Mouse (Mus musculus): ENCODE measurements at regions not wholly inside any gene's neighbourhood (a gene's known extent, or its start where the extent isn't known, plus 50 kb on each side); places are given as distances from the start of the nearest gene placed in this dataset.
"Not testable (repeated sequence)": the region's sequence is repeated elsewhere in the genome, so short reads cannot be mapped to it uniquely, and the experiment has no call there.

DNA sequence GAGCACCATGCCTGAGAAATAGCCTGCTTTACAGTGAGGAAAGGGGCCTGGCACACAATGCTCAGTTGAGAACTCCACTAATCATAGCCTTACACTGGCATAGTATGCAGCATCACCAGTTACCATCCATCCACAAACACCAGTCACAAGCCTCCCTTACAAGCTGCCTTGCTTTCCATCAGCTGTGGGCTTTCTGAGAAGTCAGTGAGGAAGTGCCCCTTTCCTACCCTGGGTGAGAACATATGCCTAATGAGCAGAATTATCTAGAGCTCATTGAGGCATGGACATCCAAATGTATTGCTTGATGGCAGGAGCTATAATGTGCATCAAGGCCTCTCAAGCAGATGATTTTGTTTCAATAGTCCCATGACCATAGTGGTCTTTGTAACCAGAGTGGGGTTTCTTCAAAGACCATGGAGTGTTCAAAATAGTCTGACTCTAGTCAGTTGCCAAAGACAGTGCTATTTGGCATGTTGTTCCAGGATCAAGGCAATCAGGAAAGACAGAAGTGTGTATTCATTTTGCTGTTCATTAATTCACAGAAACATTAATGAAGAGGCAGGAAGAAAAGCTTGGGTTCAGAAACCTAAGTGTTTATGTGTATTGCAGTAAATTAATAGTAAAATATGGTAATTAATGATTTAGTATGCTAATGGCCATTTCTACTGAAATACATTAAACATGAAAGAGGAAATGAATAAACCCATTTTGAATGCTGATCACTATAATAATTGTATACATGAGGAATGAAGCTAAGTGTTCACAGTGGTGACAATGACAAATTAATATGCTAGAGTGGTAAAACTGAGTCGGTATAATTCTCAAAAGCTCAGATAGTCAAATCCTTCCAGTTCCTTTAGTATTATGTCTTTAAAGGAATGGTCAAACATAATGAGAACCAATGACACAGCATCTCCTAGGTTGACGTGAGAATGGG, 184.2 kb upstream of the Ugt8a start:
- Histone ChIP-seq H3K4me1 (replicated peaks; ENCODE audit: control insufficient read depth, insufficient read depth, low read length) (no peaks in the 10 kb centered on the region), H3K9me3 (ENCODE audit: control insufficient read depth, low read length) (no peaks in the 10 kb centered on the region), H3K27ac (ENCODE audit: low read depth, low read length) (no peak overlapping the region), H3K4me3 (ENCODE audit: low read depth, low read length) (no peak overlapping the region), H3K9ac (ENCODE audit: low read depth, low read length) (no peak overlapping the region), H3K27me3 (ENCODE audit: control insufficient read depth, insufficient read depth, low read length) (no peaks in the 10 kb centered on the region), H3K36me3 (ENCODE audit: control insufficient read depth, insufficient read depth, low read length) (no peaks in the 10 kb centered on the region), H3K4me2 (replicated peaks; ENCODE audit: low read depth, low read length) (no peak overlapping the region)
- DNase-seq (ENCODE audit: low spot score) = no peak
- 85% methylated on average over 2 of the region's 2 CpGs for WGBS
- ATAC-seq (ENCODE audit: low FRiP score) = no peak

DNA sequence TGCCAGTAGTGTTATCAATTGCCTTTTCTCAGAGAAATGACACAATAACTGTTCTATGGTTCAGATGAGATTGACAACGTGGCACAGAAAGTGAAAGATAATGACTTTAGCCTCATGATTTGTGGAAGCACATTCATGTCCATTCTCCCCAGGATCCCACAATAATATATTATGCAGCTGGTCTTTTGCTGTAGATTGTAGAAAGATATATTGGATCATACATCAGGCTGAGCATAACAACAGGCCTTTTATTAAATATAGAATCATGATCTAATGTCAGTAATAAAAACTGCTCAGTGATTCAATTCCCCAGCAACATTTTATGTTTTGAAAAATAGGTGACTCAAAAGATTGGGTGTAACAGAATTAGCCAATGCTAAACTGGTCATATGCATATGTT, 196.9 kb upstream of the Arsj start:
- ATAC-seq (ENCODE audit: low FRiP score) (no peak), DNase-seq (ENCODE audit: low spot score) (no peak)
- WGBS = 87% methylated on average over 1 of the region's 1 CpGs
- H3K27me3 ChIP-seq (ENCODE audit: control insufficient read depth, insufficient read depth, low read length) = no peaks in the 10 kb centered on the region
- H3K4me2 ChIP-seq (replicated peaks; ENCODE audit: low read depth, low read length) = no peak overlapping the region
- H3K36me3 ChIP-seq (ENCODE audit: control insufficient read depth, insufficient read depth, low read length) = no peaks in the 10 kb centered on the region
- H3K9ac ChIP-seq (ENCODE audit: low read depth, low read length) = no peak overlapping the region
- no peak overlapping the region for H3K27ac ChIP-seq (ENCODE audit: low read depth, low read length)
- no peaks in the 10 kb centered on the region for H3K9me3 ChIP-seq (ENCODE audit: control insufficient read depth, low read length)
- H3K4me1 ChIP-seq (replicated peaks; ENCODE audit: control insufficient read depth, insufficient read depth, low read length) = no peaks in the 10 kb centered on the region
- no peak overlapping the region for H3K4me3 ChIP-seq (ENCODE audit: low read depth, low read length)

DNA sequence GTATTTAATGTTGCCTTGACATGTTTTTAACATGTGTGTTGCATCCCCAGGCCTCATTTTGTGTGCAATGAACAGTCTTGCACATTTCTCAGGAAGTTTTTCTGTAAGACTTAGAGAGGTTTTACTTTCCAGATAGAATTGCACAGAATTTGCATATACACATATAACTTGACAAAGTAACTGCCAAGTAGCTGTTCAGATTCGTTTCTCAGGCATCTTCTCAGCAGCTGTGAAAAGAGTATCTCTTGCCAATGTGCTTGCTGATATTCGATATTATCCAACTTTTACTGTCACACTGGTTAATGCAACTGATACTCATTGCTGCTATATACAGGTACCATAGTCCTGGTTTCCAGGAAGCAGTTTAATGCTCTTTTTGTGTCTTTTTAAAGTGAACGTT, 154.5 kb upstream of the Arsj start:
- Histone ChIP-seq H3K4me2 (replicated peaks; ENCODE audit: low read depth, low read length) (no peak overlapping the region), H3K9me3 (ENCODE audit: control insufficient read depth, low read length) (no peaks in the 10 kb centered on the region), H3K27me3 (ENCODE audit: control insufficient read depth, insufficient read depth, low read length) (no peaks in the 10 kb centered on the region), H3K4me3 (ENCODE audit: low read depth, low read length) (no peak overlapping the region), H3K4me1 (replicated peaks; ENCODE audit: control insufficient read depth, insufficient read depth, low read length) (no peaks in the 10 kb centered on the region), H3K27ac (ENCODE audit: low read depth, low read length) (no peak overlapping the region), H3K9ac (ENCODE audit: low read depth, low read length) (no peak overlapping the region), H3K36me3 (ENCODE audit: control insufficient read depth, insufficient read depth, low read length) (no peaks in the 10 kb centered on the region)
- WGBS = 86% methylated on average over 3 of the region's 3 CpGs
- ATAC-seq (ENCODE audit: low FRiP score) (no peak), DNase-seq (ENCODE audit: low spot score) (no peak)

DNA sequence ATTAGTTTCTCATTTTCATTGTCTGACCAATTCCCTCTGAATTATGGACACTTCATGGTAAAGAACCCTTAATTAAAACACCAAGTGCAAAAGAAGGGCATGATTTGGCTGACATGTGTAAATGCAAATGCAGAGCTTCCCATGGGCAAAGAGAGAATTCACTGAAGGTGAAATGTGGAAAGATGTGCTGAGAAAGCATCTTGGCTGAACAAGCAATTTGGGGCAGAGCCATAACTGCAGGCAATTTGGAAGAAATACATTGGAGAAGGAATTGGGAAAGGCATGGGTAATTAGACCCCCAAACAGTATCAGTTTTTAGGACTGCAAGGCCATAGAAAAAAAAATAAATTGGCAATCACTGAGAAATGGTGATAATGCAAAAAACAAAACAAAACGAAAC, 153.3 kb upstream of the Arsj start:
- Histone ChIP-seq H3K4me2 (replicated peaks; ENCODE audit: low read depth, low read length) (no peak overlapping the region), H3K4me3 (ENCODE audit: low read depth, low read length) (no peak overlapping the region), H3K9ac (ENCODE audit: low read depth, low read length) (no peak overlapping the region), H3K9me3 (ENCODE audit: control insufficient read depth, low read length) (no peaks in the 10 kb centered on the region), H3K36me3 (ENCODE audit: control insufficient read depth, insufficient read depth, low read length) (no peaks in the 10 kb centered on the region), H3K27ac (ENCODE audit: low read depth, low read length) (no peak overlapping the region), H3K4me1 (replicated peaks; ENCODE audit: control insufficient read depth, insufficient read depth, low read length) (no peaks in the 10 kb centered on the region), H3K27me3 (ENCODE audit: control insufficient read depth, insufficient read depth, low read length) (no peaks in the 10 kb centered on the region)
- 71% methylated on average over 1 of the region's 1 CpGs for WGBS
- no peak for ATAC-seq (ENCODE audit: low FRiP score)
- no peak for DNase-seq (ENCODE audit: low spot score)

DNA sequence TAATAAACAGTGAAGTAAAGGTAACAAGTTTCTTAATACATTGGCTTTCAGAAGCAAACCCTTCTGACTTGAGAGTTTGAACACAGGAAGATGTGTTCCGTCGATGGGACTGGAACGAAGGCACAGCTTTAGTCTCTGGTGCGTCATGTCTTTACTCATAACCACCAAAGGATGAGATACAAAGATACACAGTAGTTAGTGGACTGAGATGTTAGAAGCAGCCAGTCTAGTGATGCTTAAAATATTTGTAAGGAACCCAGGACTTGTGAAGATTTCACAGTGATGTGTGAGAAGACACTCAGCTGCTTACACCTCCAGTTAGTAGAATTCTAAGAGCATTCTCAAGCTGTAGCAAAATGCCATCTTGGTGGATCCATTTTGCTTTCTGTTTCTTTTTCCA, 135.9 kb upstream of the Arsj start:
- H3K27ac ChIP-seq (ENCODE audit: low read depth, low read length) = no peak overlapping the region
- H3K4me3 ChIP-seq (ENCODE audit: low read depth, low read length) = no peak overlapping the region
- H3K36me3 ChIP-seq (ENCODE audit: control insufficient read depth, insufficient read depth, low read length) = no peaks in the 10 kb centered on the region
- H3K9ac ChIP-seq (ENCODE audit: low read depth, low read length) = no peak overlapping the region
- no peaks in the 10 kb centered on the region for H3K4me1 ChIP-seq (replicated peaks; ENCODE audit: control insufficient read depth, insufficient read depth, low read length)
- no peak for DNase-seq (ENCODE audit: low spot score)
- no peaks in the 10 kb centered on the region for H3K27me3 ChIP-seq (ENCODE audit: control insufficient read depth, insufficient read depth, low read length)
- ATAC-seq (ENCODE audit: low FRiP score) = no peak
- 95% methylated on average over 4 of the region's 4 CpGs for WGBS
- H3K4me2 ChIP-seq (replicated peaks; ENCODE audit: low read depth, low read length) = no peak overlapping the region
- no peaks in the 10 kb centered on the region for H3K9me3 ChIP-seq (ENCODE audit: control insufficient read depth, low read length)

DNA sequence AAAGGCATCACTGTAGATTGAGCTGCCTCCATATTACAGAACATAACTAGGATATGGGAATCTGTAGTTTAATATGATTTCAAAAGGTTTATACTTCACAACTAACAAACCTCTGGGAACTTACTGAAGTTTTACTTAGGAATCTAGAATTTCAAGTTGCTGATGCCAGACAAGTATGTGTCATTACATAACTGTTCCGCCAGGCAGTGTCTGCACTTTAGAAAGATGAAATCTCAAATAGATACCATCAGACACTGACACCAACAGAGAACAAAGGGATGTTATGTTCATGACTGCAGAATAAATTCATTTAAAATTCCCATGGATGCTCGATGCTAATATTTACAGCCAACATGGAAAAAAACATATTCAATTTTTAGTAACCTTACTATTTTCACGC, 117.7 kb upstream of the Arsj start:
- Histone ChIP-seq H3K4me3 (ENCODE audit: low read depth, low read length) (no peak overlapping the region), H3K27me3 (ENCODE audit: control insufficient read depth, insufficient read depth, low read length) (no peaks in the 10 kb centered on the region), H3K9ac (ENCODE audit: low read depth, low read length) (no peak overlapping the region), H3K9me3 (ENCODE audit: control insufficient read depth, low read length) (no peaks in the 10 kb centered on the region), H3K36me3 (ENCODE audit: control insufficient read depth, insufficient read depth, low read length) (no peaks in the 10 kb centered on the region), H3K27ac (ENCODE audit: low read depth, low read length) (no peak overlapping the region), H3K4me2 (replicated peaks; ENCODE audit: low read depth, low read length) (no peak overlapping the region), H3K4me1 (replicated peaks; ENCODE audit: control insufficient read depth, insufficient read depth, low read length) (no peaks in the 10 kb centered on the region)
- DNase-seq (ENCODE audit: low spot score) = no peak
- ATAC-seq (ENCODE audit: low FRiP score) = no peak
- 87% methylated on average over 3 of the region's 3 CpGs for WGBS

DNA sequence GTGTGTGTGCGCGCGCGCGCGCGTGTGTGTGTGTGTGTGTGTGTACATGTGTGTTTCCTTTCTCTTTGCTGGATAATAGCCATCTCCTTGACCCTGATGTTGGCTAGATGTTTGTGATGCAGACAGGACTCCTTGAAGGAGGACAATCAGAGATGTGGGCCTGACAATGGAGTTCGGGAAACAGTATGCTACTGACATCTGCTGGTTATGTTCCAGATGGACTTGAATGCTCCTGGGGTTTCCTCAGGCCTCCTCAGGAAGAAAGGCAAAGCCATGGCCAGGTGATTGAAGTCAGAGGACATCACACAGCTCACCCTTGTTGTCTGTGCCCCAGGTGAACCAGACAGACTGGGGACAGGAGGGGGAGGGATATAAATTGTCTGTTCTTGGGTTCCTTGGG, 102.2 kb upstream of the Arsj start:
- Histone ChIP-seq H3K27me3 (ENCODE audit: control insufficient read depth, insufficient read depth, low read length) (no peaks in the 10 kb centered on the region), H3K36me3 (ENCODE audit: control insufficient read depth, insufficient read depth, low read length) (no peaks in the 10 kb centered on the region), H3K9ac (ENCODE audit: low read depth, low read length) (no peak overlapping the region), H3K27ac (ENCODE audit: low read depth, low read length) (no peak overlapping the region), H3K9me3 (ENCODE audit: control insufficient read depth, low read length) (no peaks in the 10 kb centered on the region), H3K4me1 (replicated peaks; ENCODE audit: control insufficient read depth, insufficient read depth, low read length) (no peaks in the 10 kb centered on the region), H3K4me3 (ENCODE audit: low read depth, low read length) (no peak overlapping the region), H3K4me2 (replicated peaks; ENCODE audit: low read depth, low read length) (no peak overlapping the region)
- ATAC-seq (ENCODE audit: low FRiP score) (no peak), DNase-seq (ENCODE audit: low spot score) (no peak)
- WGBS = 76% methylated on average over 8 of the region's 8 CpGs

DNA sequence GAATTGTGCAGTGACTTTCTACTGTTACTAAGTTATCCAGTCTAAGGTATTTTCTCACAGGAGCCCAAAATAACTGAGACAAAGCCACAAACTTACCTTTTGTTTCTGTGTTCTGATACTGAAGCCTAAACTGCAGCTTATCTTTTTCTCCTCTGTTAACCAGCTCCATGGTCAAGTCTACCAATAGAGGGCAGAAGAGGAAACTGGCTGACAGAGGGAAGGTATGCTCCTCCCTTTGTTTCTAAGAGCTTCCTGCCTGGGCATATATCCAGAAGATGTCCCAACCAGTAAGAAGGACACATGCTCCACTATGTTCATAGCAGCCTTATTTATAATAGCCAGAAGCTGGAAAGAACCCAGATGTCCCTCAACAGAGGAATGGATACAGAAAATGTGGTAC, 91.5 kb upstream of the Arsj start:
- H3K27ac ChIP-seq (ENCODE audit: low read depth, low read length); H3K4me2 ChIP-seq (replicated peaks; ENCODE audit: low read depth, low read length); ATAC-seq (ENCODE audit: low FRiP score); H3K9ac ChIP-seq (ENCODE audit: low read depth, low read length); H3K9me3 ChIP-seq (ENCODE audit: control insufficient read depth, low read length); DNase-seq (ENCODE audit: low spot score); H3K27me3 ChIP-seq (ENCODE audit: control insufficient read depth, insufficient read depth, low read length); H3K36me3 ChIP-seq (ENCODE audit: control insufficient read depth, insufficient read depth, low read length); H3K4me3 ChIP-seq (ENCODE audit: low read depth, low read length); H3K4me1 ChIP-seq (replicated peaks; ENCODE audit: control insufficient read depth, insufficient read depth, low read length): not testable (repeated sequence)

DNA sequence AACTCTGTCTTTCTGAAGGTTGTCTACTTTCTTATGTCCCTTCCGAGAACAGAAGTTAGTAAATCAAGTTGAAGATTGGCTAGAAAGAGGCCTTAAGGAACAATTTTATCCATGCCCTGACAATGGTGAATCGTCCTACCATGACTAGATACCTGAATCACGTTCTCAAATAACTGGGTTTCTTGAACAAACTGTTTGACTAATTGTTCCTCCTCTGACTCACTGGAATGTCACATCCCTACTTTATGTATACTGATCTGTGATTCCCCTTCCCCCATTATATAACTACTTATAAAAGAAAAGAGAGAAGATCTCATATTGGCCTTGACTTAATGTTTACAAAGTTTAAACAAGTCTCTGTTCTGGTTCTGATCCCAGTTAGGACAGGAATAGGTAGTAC, 89.9 kb upstream of the Arsj start:
- no peaks in the 10 kb centered on the region for H3K27me3 ChIP-seq (ENCODE audit: control insufficient read depth, insufficient read depth, low read length)
- DNase-seq (ENCODE audit: low spot score) (no peak), ATAC-seq (ENCODE audit: low FRiP score) (no peak)
- 91% methylated on average over 3 of the region's 3 CpGs for WGBS
- H3K9me3 ChIP-seq (ENCODE audit: control insufficient read depth, low read length) = no peaks in the 10 kb centered on the region
- H3K27ac ChIP-seq (ENCODE audit: low read depth, low read length) = no peak overlapping the region
- no peak overlapping the region for H3K4me3 ChIP-seq (ENCODE audit: low read depth, low read length)
- no peak overlapping the region for H3K4me2 ChIP-seq (replicated peaks; ENCODE audit: low read depth, low read length)
- H3K9ac ChIP-seq (ENCODE audit: low read depth, low read length) = no peak overlapping the region
- no peaks in the 10 kb centered on the region for H3K36me3 ChIP-seq (ENCODE audit: control insufficient read depth, insufficient read depth, low read length)
- H3K4me1 ChIP-seq (replicated peaks; ENCODE audit: control insufficient read depth, insufficient read depth, low read length) = no peaks in the 10 kb centered on the region

Measured in hindbrain, embryonic 11.5 days (tissue).